Mouse (Mus musculus) bone marrow, adult 2 months (tissue): ENCODE data around the gene Gm5134.

Source experiments
- CTCF ChIP-seq: fragments of 200-500 bp; IDR thresholded peaks from 2 replicates; pipeline ENCODE4 v1.5.1; 2011; ENCODE audit warnings: low read length, control low read depth; ENCODE audit not compliant: control insufficient read depth, insufficient read depth
- POLR2A ChIP-seq: fragments of 200-500 bp; IDR thresholded peaks from 2 replicates; pipeline ENCODE4 v1.6.1; 2011; ENCODE audit warnings: low read depth, mild to moderate bottlenecking, control low read depth, low read length, borderline replicate concordance; ENCODE audit not compliant: control insufficient read depth

DNA sequence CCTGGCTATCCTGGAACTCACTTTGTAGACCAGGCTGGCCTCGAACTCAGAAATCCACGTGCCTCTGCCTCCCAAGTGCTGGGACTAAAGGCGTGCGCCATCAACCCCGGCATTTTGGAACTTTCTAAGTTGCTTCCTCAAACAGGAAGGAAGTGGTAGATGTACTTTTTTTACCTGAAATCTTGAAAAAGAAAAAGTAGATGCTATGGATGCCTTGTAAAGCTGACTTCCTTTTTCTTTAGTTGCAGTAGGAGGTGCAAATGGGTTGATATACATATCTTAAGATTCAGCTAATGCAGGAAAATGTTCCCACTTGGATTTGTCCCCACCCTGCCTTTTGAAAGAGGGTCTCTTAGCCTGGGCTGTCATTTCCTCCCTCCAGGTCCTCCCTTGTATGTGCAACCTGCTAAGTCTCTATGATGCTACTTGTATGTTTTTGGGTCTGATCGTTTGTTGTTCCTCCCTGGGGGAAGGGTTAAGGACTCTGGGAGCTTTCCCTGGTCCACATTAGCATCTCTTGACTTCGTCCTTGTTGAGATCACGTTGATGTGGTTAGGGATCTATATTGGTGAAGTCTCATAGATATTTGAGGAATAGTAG is 79.8 kb downstream of the Gm5134 start:
- TF ChIP-seq CTCF: no peak
- TF ChIP-seq POLR2A: no peak
